Mouse (Mus musculus) limb, embryonic 11.5 days (tissue): ENCODE results near the gene Grin2b. TPM values are rescaled to one million over a fixed set of nuclear protein-coding genes. Genes with fewer than 3 reads are reported as not detected.

Source experiments
- ATAC-seq: fragments of 200-750 bp; cut with Nextera tagmentation; 2 replicates; pipeline ENCODE4 v1.8.0; 2017; ENCODE audit warnings: low read depth; ENCODE audit not compliant: insufficient number of reproducible peaks, low FRiP score, low TSS enrichment
- DNase-seq: peaks from one replicate; pipeline ENCODE4 v3.0.0-alpha.2; 2015; ENCODE audit warnings: low spot score
- H3K27ac ChIP-seq: fragments of 300-500 bp; sonication (generic); replicated peaks from 2 replicates; pipeline ENCODE4 v1.5.1; 2014; ENCODE audit warnings: low read depth, mild to moderate bottlenecking, low read length
- H3K27me3 ChIP-seq: fragments of 300-500 bp; sonication (generic); 2 replicates; pipeline ENCODE4 v1.6.1; 2014; ENCODE audit warnings: mild to moderate bottlenecking, low read length, mixed read lengths; ENCODE audit not compliant: control insufficient read depth, insufficient read depth
- H3K36me3 ChIP-seq: fragments of 300-500 bp; sonication (generic); 2 replicates; pipeline ENCODE4 v1.6.1; 2014; ENCODE audit warnings: mild to moderate bottlenecking, low read length, moderate library complexity, mixed read lengths; ENCODE audit not compliant: control insufficient read depth, insufficient read depth
- H3K4me1 ChIP-seq: fragments of 300-500 bp; sonication (generic); 2 replicates; pipeline ENCODE4 v1.6.1; 2014; ENCODE audit warnings: low read length, mixed read lengths; ENCODE audit not compliant: control insufficient read depth, insufficient read depth
- H3K4me2 ChIP-seq: fragments of 300-500 bp; sonication (generic); 2 replicates; pipeline ENCODE4 v1.6.1; 2014; ENCODE audit warnings: low read depth, mild to moderate bottlenecking, moderate library complexity; ENCODE audit not compliant: severe bottlenecking
- H3K4me3 ChIP-seq: fragments of 300-500 bp; sonication (generic); 2 replicates; pipeline ENCODE4 v1.5.1; 2014; ENCODE audit warnings: low read depth, low read length
- H3K9ac ChIP-seq: fragments of 300-500 bp; sonication (generic); 2 replicates; pipeline ENCODE4 v1.6.1; 2014; ENCODE audit warnings: mild to moderate bottlenecking, low read length
- H3K9me3 ChIP-seq: fragments of 300-500 bp; sonication (generic); 2 replicates; pipeline ENCODE4 v1.6.1; 2016; ENCODE audit warnings: low read length; ENCODE audit not compliant: control insufficient read depth
- whole genome bisulfite sequencing: fragments of 180-500 bp; shearing (Covaris S2); extraction: QIAGEN DNeasy Blood & Tissue Kit; methylation state at CpG from one replicate; pipeline ENCODE4 v1.1.7; 2014; 5-methylcytosine and 5-hydroxymethylcytosine counted together
- polyA plus RNA-seq: library from polyadenylated mRNA; unstranded; fragments of >200 nt; fragmentation: Nextera tagmentation; extraction: Ambion mirVana; gene quantifications from 2 replicates; pipeline ENCODE4 v1.2.1, GENCODE M21; 2014

Gene Grin2b
- polyA plus RNA-seq, 1 experiment from 2014 or later: 0.32 TPM

- ATAC-seq (no peak), DNase-seq (no peak)
- Histone ChIP-seq H3K4me3 (no peak overlapping the region), H3K4me1 (no peaks in the 10 kb centered on the region), H3K36me3 (no peaks in the 10 kb centered on the region), H3K4me2 (no peak overlapping the region), H3K9me3 (no peaks in the 10 kb centered on the region), H3K27me3 (no peaks in the 10 kb centered on the region), H3K9ac (no peak overlapping the region), H3K27ac (no peak overlapping the region)
- WGBS: 80% methylated on average over 10 of the region's 10 CpGs
Measured at GRCm38 (mm10) chr6:135797371-135798033, 375.8 kb downstream of the Grin2b start.

- no peak for ATAC-seq
- no peak for DNase-seq
Measured at GRCm38 (mm10) chr6:135796911-135797310, 376.4 kb downstream of the Grin2b start.

GRCm38 (mm10) chr6:135791412-135791811 is 381.9 kb downstream of the Grin2b start:
- H3K27ac ChIP-seq: no peak overlapping the region
- ATAC-seq: no peak
- WGBS: 89% methylated on average over 4 of the region's 4 CpGs
- H3K4me1 ChIP-seq: no peaks in the 10 kb centered on the region
- H3K4me2 ChIP-seq: no peak overlapping the region
- no peaks in the 10 kb centered on the region for H3K9me3 ChIP-seq
- H3K36me3 ChIP-seq: no peaks in the 10 kb centered on the region
- no peak overlapping the region for H3K9ac ChIP-seq
- no peak overlapping the region for H3K4me3 ChIP-seq
- no peaks in the 10 kb centered on the region for H3K27me3 ChIP-seq
- no peak for DNase-seq

More at GRCm38 (mm10) chr6:135796911-135797310, 376.4 kb downstream of the Grin2b start:
- no peak overlapping the region for H3K4me2 ChIP-seq
- H3K27ac ChIP-seq: no peak overlapping the region
- no peak overlapping the region for H3K9ac ChIP-seq
- H3K9me3 ChIP-seq: no peaks in the 10 kb centered on the region
- H3K27me3 ChIP-seq: no peaks in the 10 kb centered on the region
- H3K4me1 ChIP-seq: no peaks in the 10 kb centered on the region
- H3K36me3 ChIP-seq: no peaks in the 10 kb centered on the region
- no peak overlapping the region for H3K4me3 ChIP-seq
- WGBS: 49% methylated on average over 4 of the region's 4 CpGs

- H3K9me3 ChIP-seq: no peaks in the 10 kb centered on the region
- ATAC-seq (no peak), DNase-seq (no peak)
- H3K9ac ChIP-seq: no peak overlapping the region
- no peak overlapping the region for H3K4me2 ChIP-seq
- no peaks in the 10 kb centered on the region for H3K27me3 ChIP-seq
- no peaks in the 10 kb centered on the region for H3K36me3 ChIP-seq
- H3K4me1 ChIP-seq: no peaks in the 10 kb centered on the region
- H3K27ac ChIP-seq: no peak overlapping the region
- 90% methylated on average over 11 of the region's 11 CpGs for WGBS
- no peak overlapping the region for H3K4me3 ChIP-seq
Measured at GRCm38 (mm10) chr6:135789603-135790170, 383.6 kb downstream of the Grin2b start.

- H3K27ac ChIP-seq: no peak overlapping the region
- 74% methylated on average over 2 of the region's 2 CpGs for WGBS
- H3K4me1 ChIP-seq: no peaks in the 10 kb centered on the region
- H3K27me3 ChIP-seq: no peaks in the 10 kb centered on the region
- no peak overlapping the region for H3K9ac ChIP-seq
- no peak for DNase-seq
- H3K36me3 ChIP-seq: no peaks in the 10 kb centered on the region
- H3K9me3 ChIP-seq: no peaks in the 10 kb centered on the region; the same call in 1 of the 2 replicates
- no peak for ATAC-seq
- H3K4me3 ChIP-seq: no peak overlapping the region
- no peak overlapping the region for H3K4me2 ChIP-seq
Measured at GRCm38 (mm10) chr6:135774670-135775069, 398.6 kb downstream of the Grin2b start.

GRCm38 (mm10) chr6:135767572-135767971 is 405.7 kb downstream of the Grin2b start:
- no peak for DNase-seq
- Histone ChIP-seq H3K4me1 (no peaks in the 10 kb centered on the region), H3K27me3 (no peaks in the 10 kb centered on the region), H3K9me3 (no peaks in the 10 kb centered on the region), H3K27ac (no peak overlapping the region), H3K9ac (no peak overlapping the region), H3K4me2 (no peak overlapping the region), H3K36me3 (no peaks in the 10 kb centered on the region), H3K4me3 (no peak overlapping the region)
- 75% methylated on average over 8 of the region's 8 CpGs for WGBS
- ATAC-seq: no peak

GRCm38 (mm10) chr6:135758735-135759134 is 414.6 kb downstream of the Grin2b start:
- 70% methylated on average over 1 of the region's 1 CpGs for WGBS
- no peaks in the 10 kb centered on the region for H3K9me3 ChIP-seq
- no peak for DNase-seq

GRCm38 (mm10) chr6:135756075-135756474 is 417.2 kb downstream of the Grin2b start:
- Histone ChIP-seq H3K27ac (no peak overlapping the region), H3K4me2 (no peak overlapping the region), H3K36me3 (no peaks in the 10 kb centered on the region), H3K9me3 (no peaks in the 10 kb centered on the region), H3K9ac (no peak overlapping the region), H3K4me3 (no peak overlapping the region), H3K27me3 (no peaks in the 10 kb centered on the region), H3K4me1 (no peaks in the 10 kb centered on the region)
- ATAC-seq (no peak), DNase-seq (no peak)
- WGBS: 83% methylated on average over 1 of the region's 1 CpGs

More at GRCm38 (mm10) chr6:135758735-135759134, 414.6 kb downstream of the Grin2b start:
- Histone ChIP-seq H3K36me3 (no peaks in the 10 kb centered on the region), H3K4me1 (no peaks in the 10 kb centered on the region), H3K27ac (no peak overlapping the region), H3K27me3 (no peaks in the 10 kb centered on the region), H3K9ac (no peak overlapping the region), H3K4me3 (no peak overlapping the region), H3K4me2 (no peak overlapping the region)
- no peak for ATAC-seq
